Mouse (Mus musculus): ENCODE measurements around the gene Ccl5. TPM values are rescaled to one million over a fixed set of nuclear protein-coding genes. Genes with fewer than 3 reads are reported as not detected.

Ccl5 gene
- not detected in 2 replicates for polyA plus RNA-seq (2014; fragmentation: Nextera tagmentation; extraction: Ambion mirVana)

DNA sequence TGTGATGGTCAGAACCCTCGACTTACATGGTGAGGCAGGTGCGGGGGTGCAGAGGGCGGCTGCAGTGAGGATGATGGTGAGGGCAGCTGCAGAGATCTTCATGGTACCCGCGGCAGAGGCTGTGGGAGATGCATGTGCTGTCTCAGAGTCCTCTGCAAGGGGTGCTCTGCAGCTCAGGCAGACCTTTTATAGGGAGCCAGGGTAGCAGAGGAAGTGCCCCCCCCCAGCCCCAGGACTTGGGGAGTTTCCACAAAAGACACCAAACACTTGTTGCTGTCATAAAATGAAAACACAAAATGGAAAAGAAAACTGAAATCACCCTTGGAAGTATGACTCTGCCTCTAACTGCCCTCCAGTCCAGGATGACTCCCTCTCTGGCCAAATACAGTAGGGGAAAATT is at the start of gene Ccl5:
Ccl5 (minus strand) TSS at position 159 of the 400 bp plus-strand sequence.
- H3K27ac ChIP-seq (ENCODE audit: low read depth, low read length): no peak within 1 kb of the TSS
- 80% methylated on average over 5 of the region's 5 CpGs for WGBS
- no peaks in the 10 kb centered on the region for H3K4me1 ChIP-seq (ENCODE audit: control insufficient read depth, insufficient read depth, low read length)
- no peak within 1 kb of the TSS for H3K4me3 ChIP-seq (ENCODE audit: low read depth, low read length)
- H3K4me2 ChIP-seq (ENCODE audit: low read depth, low read length): no peak within 1 kb of the TSS
- H3K9ac ChIP-seq (replicated peaks; ENCODE audit: low read depth, low read length): no peak within 1 kb of the TSS
- no peak for ATAC-seq (ENCODE audit: low read depth)
- H3K36me3 ChIP-seq (ENCODE audit: control insufficient read depth, insufficient read depth, low read length): no peaks in the 10 kb centered on the region
- H3K27me3 ChIP-seq (ENCODE audit: control insufficient read depth, insufficient read depth, low read length): no peaks in the 10 kb centered on the region
- H3K9me3 ChIP-seq (ENCODE audit: control insufficient read depth, low read length): no peaks in the 10 kb centered on the region

DNA sequence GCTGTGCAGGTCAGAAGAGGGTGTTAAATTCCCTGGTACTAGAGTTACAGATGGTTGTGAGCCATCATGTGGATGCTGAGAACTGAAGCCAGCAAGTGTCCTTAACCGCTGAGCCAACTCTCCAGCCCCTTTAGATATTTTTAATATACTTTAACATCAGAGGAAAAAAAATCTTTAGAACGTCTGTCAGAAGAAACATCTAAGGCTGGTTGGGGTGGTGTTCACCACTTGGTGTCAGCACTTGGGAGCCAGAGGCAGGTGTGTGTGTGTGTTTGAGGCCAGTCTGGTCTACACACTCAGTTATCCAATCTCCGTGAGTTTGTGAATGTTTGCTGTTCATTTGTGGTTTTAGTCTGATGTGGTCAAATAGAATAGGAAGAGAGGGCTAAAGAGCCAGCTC is 48.7 kb upstream of the Ccl5 start:
- H3K36me3 ChIP-seq (ENCODE audit: control insufficient read depth, insufficient read depth, low read length): no peaks in the 10 kb centered on the region
- H3K27ac ChIP-seq (ENCODE audit: low read depth, low read length): no peak overlapping the region
- no peak overlapping the region for H3K4me3 ChIP-seq (ENCODE audit: low read depth, low read length)
- WGBS: 86% methylated on average over 3 of the region's 3 CpGs
- no peaks in the 10 kb centered on the region for H3K9me3 ChIP-seq (ENCODE audit: control insufficient read depth, low read length)
- H3K27me3 ChIP-seq (ENCODE audit: control insufficient read depth, insufficient read depth, low read length): no peaks in the 10 kb centered on the region
- no peaks in the 10 kb centered on the region for H3K4me1 ChIP-seq (ENCODE audit: control insufficient read depth, insufficient read depth, low read length)
- ATAC-seq (ENCODE audit: low read depth): no peak
- no peak overlapping the region for H3K4me2 ChIP-seq (ENCODE audit: low read depth, low read length)
- no peak overlapping the region for H3K9ac ChIP-seq (replicated peaks; ENCODE audit: low read depth, low read length)

DNA sequence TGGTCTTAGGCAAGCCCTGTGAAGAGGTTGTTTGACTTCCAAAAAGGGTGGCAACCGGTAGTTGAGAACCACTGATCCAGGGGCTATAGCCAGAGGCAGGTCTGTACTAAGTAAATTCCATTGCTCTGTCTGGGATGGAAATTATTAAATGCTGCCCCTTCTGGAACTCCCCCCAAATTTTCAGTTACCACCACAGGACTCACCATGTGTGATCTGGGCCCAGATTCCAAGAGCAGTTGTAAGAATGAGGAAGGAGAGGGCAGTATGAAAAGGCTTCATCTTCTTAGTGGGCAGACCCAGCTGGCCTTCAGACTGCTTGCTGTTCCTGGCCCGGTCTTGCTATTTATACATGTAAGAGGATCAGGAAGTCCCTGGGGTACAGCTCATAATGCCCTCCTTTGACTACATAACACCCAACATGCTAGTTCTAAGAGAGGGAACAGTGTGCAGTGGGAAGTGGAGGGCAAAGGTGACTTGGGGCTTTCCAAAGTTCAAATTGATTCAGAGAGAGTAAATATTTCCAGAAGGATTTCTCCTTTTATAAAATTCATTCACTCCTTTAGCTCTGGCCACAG is 48.0 kb upstream of the Ccl5 start, which contains the start of gene Ccl9:
Ccl9 (minus strand) TSS at position 451 of the 575 bp plus-strand sequence.
- H3K4me1 ChIP-seq (ENCODE audit: control insufficient read depth, insufficient read depth, low read length): no peaks in the 10 kb centered on the region
- no peak within 1 kb of the TSS for H3K4me3 ChIP-seq (ENCODE audit: low read depth, low read length)
- ATAC-seq (ENCODE audit: low read depth): no peak
- 70% methylated on average over 2 of the region's 2 CpGs for WGBS
- H3K9me3 ChIP-seq (ENCODE audit: control insufficient read depth, low read length): no peaks in the 10 kb centered on the region
- H3K4me2 ChIP-seq (ENCODE audit: low read depth, low read length): no peak within 1 kb of the TSS
- no peaks in the 10 kb centered on the region for H3K27me3 ChIP-seq (ENCODE audit: control insufficient read depth, insufficient read depth, low read length)
- H3K9ac ChIP-seq (replicated peaks; ENCODE audit: low read depth, low read length): no peak within 1 kb of the TSS
- no peaks in the 10 kb centered on the region for H3K36me3 ChIP-seq (ENCODE audit: control insufficient read depth, insufficient read depth, low read length)
- no peak within 1 kb of the TSS for H3K27ac ChIP-seq (ENCODE audit: low read depth, low read length)

DNA sequence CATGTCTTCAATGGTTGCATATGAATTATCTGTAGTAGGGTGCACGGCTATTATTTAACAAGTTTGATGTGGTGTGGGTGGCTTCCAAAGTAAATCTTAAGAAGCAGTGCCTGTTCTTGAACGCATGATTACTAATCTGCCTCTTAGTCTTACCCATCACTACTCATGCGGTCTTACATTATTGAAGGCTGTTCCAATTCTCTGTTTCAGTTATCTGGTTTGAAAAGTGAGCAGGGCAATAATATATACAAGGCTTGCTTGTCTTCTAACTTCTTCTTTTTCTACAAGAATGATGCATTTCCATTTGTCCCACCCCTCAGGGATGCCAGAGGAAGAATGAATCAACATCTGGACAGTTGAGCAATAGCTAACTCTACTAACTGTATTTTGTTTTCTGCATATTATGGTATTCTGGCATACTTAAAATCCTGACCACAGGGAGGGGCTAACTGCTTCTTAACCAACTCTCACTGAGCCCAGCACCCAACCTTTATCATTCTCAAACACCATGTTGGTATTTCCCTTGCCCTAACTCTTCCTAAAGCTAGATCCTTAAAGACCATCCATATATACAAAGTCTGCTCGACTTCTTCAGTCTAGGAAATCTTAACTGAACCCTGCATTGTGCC is 46.7 kb upstream of the Ccl5 start:
- no peak for ATAC-seq (ENCODE audit: low read depth)

DNA sequence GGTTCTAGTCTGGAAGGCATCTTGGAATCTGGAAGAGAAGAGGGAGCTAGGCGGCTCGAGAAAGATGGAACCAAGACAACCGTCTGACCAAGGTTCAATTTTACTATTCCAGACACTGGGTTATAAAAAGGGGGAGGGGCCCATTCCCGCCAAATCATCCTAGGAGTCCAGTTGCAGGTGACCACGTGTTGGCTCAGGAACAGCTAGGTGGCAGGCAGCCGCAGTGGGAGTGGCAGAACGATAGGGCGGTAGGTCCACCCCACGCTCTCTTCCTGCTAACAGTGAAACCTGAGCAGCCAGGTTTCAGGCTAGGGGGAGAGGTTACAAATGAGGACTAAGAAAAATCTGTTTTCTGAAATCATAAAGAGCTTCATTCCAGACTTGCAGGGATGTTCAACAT is 42.5 kb upstream of the Ccl5 start:
- no peaks in the 10 kb centered on the region for H3K4me1 ChIP-seq (ENCODE audit: control insufficient read depth, insufficient read depth, low read length)
- 67% methylated on average over 9 of the region's 9 CpGs for WGBS
- no peak overlapping the region for H3K27ac ChIP-seq (ENCODE audit: low read depth, low read length)
- no peak for ATAC-seq (ENCODE audit: low read depth)
- no peaks in the 10 kb centered on the region for H3K9me3 ChIP-seq (ENCODE audit: control insufficient read depth, low read length)
- H3K27me3 ChIP-seq (ENCODE audit: control insufficient read depth, insufficient read depth, low read length): no peaks in the 10 kb centered on the region
- H3K36me3 ChIP-seq (ENCODE audit: control insufficient read depth, insufficient read depth, low read length): no peaks in the 10 kb centered on the region
- H3K9ac ChIP-seq (replicated peaks; ENCODE audit: low read depth, low read length): no peak overlapping the region
- H3K4me3 ChIP-seq (ENCODE audit: low read depth, low read length): no peak overlapping the region
- H3K4me2 ChIP-seq (ENCODE audit: low read depth, low read length): no peak overlapping the region

More for the DNA sequence above, 46.7 kb upstream of the Ccl5 start:
- Histone ChIP-seq H3K4me3 (ENCODE audit: low read depth, low read length) (no peak overlapping the region), H3K27ac (ENCODE audit: low read depth, low read length) (no peak overlapping the region), H3K4me2 (ENCODE audit: low read depth, low read length) (no peak overlapping the region), H3K27me3 (ENCODE audit: control insufficient read depth, insufficient read depth, low read length) (no peaks in the 10 kb centered on the region), H3K9ac (replicated peaks; ENCODE audit: low read depth, low read length) (no peak overlapping the region), H3K9me3 (ENCODE audit: control insufficient read depth, low read length) (no peaks in the 10 kb centered on the region), H3K4me1 (ENCODE audit: control insufficient read depth, insufficient read depth, low read length) (no peaks in the 10 kb centered on the region), H3K36me3 (ENCODE audit: control insufficient read depth, insufficient read depth, low read length) (no peaks in the 10 kb centered on the region)
- WGBS: 85% methylated on average over 4 of the region's 4 CpGs

DNA sequence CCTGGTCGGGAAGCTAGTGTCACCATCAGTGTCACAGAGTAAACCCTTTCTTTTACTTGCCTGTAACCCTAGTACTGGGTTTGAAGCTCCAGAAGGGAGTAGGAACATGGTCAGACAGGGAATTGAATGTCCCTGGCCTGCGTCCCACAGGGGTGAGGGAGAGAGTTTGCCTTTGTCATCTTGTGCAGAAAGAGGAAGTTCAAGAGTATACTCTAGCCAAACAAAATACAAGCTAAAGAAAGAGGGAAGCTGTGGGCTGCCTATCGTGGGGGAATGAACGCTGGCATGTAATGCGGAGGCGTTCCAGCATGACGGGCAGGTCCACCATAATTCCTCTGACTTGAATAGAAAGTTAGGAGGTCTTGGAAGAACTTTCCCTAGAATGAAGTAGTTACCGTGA is 41.9 kb upstream of the Ccl5 start:
- H3K9ac ChIP-seq (replicated peaks; ENCODE audit: low read depth, low read length): no peak overlapping the region
- no peak overlapping the region for H3K4me3 ChIP-seq (ENCODE audit: low read depth, low read length)
- no peaks in the 10 kb centered on the region for H3K9me3 ChIP-seq (ENCODE audit: control insufficient read depth, low read length)
- H3K27ac ChIP-seq (ENCODE audit: low read depth, low read length): no peak overlapping the region
- WGBS: 94% methylated on average over 8 of the region's 8 CpGs
- ATAC-seq (ENCODE audit: low read depth): no peak
- no peaks in the 10 kb centered on the region for H3K36me3 ChIP-seq (ENCODE audit: control insufficient read depth, insufficient read depth, low read length)
- no peaks in the 10 kb centered on the region for H3K27me3 ChIP-seq (ENCODE audit: control insufficient read depth, insufficient read depth, low read length)
- no peaks in the 10 kb centered on the region for H3K4me1 ChIP-seq (ENCODE audit: control insufficient read depth, insufficient read depth, low read length)
- H3K4me2 ChIP-seq (ENCODE audit: low read depth, low read length): no peak overlapping the region

DNA sequence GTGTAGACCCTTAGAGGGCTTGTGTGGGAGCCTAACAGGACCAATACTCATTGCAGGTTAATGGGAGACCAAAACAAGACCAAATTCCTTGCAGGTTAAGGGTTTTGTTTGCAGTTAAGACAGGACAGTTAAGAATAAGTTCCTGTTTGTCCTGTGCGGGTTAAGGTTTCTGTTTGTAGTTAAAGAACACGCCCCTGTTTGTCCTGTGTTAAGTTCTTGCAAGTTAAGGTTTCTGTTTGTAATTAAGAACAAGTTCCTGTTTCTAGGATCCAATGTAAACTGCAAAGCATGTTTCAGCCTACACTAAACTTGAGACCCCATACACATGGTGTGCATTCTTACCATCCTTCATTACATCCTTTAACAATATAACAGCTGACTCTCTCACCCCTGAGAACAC is 39.9 kb upstream of the Ccl5 start:
- Histone ChIP-seq H3K36me3 (ENCODE audit: control insufficient read depth, insufficient read depth, low read length) (no peaks in the 10 kb centered on the region), H3K27ac (ENCODE audit: low read depth, low read length) (no peak overlapping the region), H3K9ac (replicated peaks; ENCODE audit: low read depth, low read length) (no peak overlapping the region), H3K4me1 (ENCODE audit: control insufficient read depth, insufficient read depth, low read length) (no peaks in the 10 kb centered on the region), H3K4me3 (ENCODE audit: low read depth, low read length) (no peak overlapping the region), H3K9me3 (ENCODE audit: control insufficient read depth, low read length) (no peaks in the 10 kb centered on the region), H3K4me2 (ENCODE audit: low read depth, low read length) (no peak overlapping the region), H3K27me3 (ENCODE audit: control insufficient read depth, insufficient read depth, low read length) (no peaks in the 10 kb centered on the region)
- ATAC-seq (ENCODE audit: low read depth): no peak
- WGBS: 90% methylated on average over 2 of the region's 2 CpGs

DNA sequence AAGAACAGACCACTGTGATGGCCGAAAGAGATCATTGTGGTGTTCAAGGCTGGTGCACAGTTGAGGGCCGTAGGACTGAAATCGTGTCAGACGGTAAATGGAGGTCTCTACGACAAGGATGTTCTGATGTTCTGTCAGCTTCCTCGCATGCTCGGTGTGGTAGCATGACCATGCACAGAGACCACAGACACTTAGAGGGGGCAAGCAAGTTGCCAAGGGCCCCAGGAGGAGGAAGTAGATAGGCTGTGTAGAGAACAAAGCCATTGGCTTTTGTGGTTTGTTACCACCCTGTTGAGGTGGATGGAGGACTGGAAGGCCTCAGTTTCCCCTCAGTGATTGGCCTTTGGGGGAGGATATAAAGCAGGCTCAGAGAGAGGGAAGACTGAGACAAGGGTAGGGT is 38.9 kb upstream of the Ccl5 start:
- WGBS: 93% methylated on average over 7 of the region's 7 CpGs
- no peak overlapping the region for H3K4me2 ChIP-seq (ENCODE audit: low read depth, low read length)
- H3K4me1 ChIP-seq (ENCODE audit: control insufficient read depth, insufficient read depth, low read length): no peaks in the 10 kb centered on the region
- H3K36me3 ChIP-seq (ENCODE audit: control insufficient read depth, insufficient read depth, low read length): no peaks in the 10 kb centered on the region
- H3K9me3 ChIP-seq (ENCODE audit: control insufficient read depth, low read length): no peaks in the 10 kb centered on the region
- H3K4me3 ChIP-seq (ENCODE audit: low read depth, low read length): no peak overlapping the region
- no peak for ATAC-seq (ENCODE audit: low read depth)
- no peak overlapping the region for H3K9ac ChIP-seq (replicated peaks; ENCODE audit: low read depth, low read length)
- H3K27me3 ChIP-seq (ENCODE audit: control insufficient read depth, insufficient read depth, low read length): no peaks in the 10 kb centered on the region
- H3K27ac ChIP-seq (ENCODE audit: low read depth, low read length): no peak overlapping the region

DNA sequence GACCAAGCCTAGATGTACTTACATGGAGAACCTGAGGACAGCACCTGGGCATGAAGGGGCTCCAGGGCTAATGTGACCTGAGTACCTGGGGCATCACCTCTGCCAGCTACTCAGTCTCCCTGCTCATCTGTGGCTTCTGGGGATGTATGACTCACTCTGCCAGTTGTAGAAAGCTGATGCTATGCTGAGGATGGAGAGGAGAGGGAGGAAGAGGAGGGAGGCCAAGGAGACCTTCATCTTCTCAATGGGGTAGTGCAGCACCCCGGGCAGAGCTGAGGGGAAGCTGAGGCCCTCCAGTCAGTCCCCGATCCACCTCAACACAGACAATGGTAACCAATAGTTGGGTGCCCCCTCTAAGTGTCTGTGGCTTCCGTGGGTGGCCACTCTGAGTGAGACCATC is 38.5 kb upstream of the Ccl5 start:
- H3K9ac ChIP-seq (replicated peaks; ENCODE audit: low read depth, low read length): no peak overlapping the region
- ATAC-seq (ENCODE audit: low read depth): no peak
- no peaks in the 10 kb centered on the region for H3K27me3 ChIP-seq (ENCODE audit: control insufficient read depth, insufficient read depth, low read length)
- H3K4me3 ChIP-seq (ENCODE audit: low read depth, low read length): no peak overlapping the region
- H3K9me3 ChIP-seq (ENCODE audit: control insufficient read depth, low read length): no peaks in the 10 kb centered on the region
- H3K4me1 ChIP-seq (ENCODE audit: control insufficient read depth, insufficient read depth, low read length): no peaks in the 10 kb centered on the region
- WGBS: 93% methylated on average over 3 of the region's 3 CpGs
- H3K4me2 ChIP-seq (ENCODE audit: low read depth, low read length): no peak overlapping the region
- H3K36me3 ChIP-seq (ENCODE audit: control insufficient read depth, insufficient read depth, low read length): no peaks in the 10 kb centered on the region
- no peak overlapping the region for H3K27ac ChIP-seq (ENCODE audit: low read depth, low read length)

Measured in neural tube, embryonic 14.5 days (tissue).